Mouse (Mus musculus) brain, embryonic 14.5 days (tissue): ENCODE results near the gene Col6a5.

Source experiments
- CTCF ChIP-seq: fragments of 200-500 bp; IDR thresholded peaks from 2 replicates; pipeline ENCODE4 v1.5.1; 2012; ENCODE audit warnings: inconsistent platforms, mild to moderate bottlenecking, moderate library complexity, borderline replicate concordance; ENCODE audit not compliant: insufficient read depth, insufficient read length; ENCODE audit errors: extremely low read depth
- POLR2A ChIP-seq: fragments of 200-500 bp; IDR thresholded peaks from 2 replicates; pipeline ENCODE4 v1.6.1; 2012; ENCODE audit warnings: mild to moderate bottlenecking, inconsistent platforms, borderline replicate concordance; ENCODE audit not compliant: poor library complexity, insufficient read depth, insufficient read length, severe bottlenecking; ENCODE audit errors: extremely low read depth

- no peak for TF ChIP-seq POLR2A
- TF ChIP-seq CTCF: no peak
These were observed 72.9 kb downstream of the Col6a5 start for GRCm38 (mm10) chr9:105887521-105887920.
